Mouse (Mus musculus) embryonic stem cell, embryonic (primary cell): ENCODE data around the gene Grik4.

ENCODE experiments used
- CTCF ChIA-PET, 4 experiments: fragments of 300-600 bp in 2 of 4; fragments of 350-600 bp in 2 of 4; sonication (Branson Sonifier 250); formaldehyde crosslinking; loops; one replicate each; lab custom pipeline; 2022; ENCODE audit warnings: inconsistent platforms in 2 of 4; lab: Charles Lee
- POLR2A ChIA-PET, 4 experiments: fragments of 300-600 bp in 2 of 4; fragments of 350-600 bp in 2 of 4; sonication (Branson Sonifier 250); formaldehyde crosslinking; loops; one replicate each; lab custom pipeline; 2022; ENCODE audit warnings: antibody characterized with exemption in 4 of 4, inconsistent platforms in 1 of 4; lab: Charles Lee

Gene Grik4

DNA sequence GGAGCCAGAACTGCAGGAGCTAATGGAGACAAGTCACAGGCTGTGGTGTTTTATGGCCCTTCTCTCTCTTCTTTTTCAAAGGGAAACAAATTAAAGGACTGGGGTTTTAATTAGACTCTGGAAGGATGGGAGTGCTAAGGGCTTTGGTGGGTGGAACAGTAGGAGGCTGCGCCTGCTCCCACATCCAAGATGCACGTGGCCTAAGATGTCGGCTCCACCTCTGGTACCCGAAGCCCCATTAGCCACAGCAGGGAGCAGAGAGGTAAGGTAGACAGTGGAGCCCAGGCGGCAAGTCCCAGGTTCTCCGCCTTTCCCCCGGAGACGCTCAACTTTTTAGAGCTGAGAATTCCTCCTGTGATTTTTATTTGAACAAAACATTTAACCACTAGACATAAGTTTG is 166.4 kb downstream of the Grik4 start:
- POLR2A ChIA-PET: interaction anchor here in 2 of 4 experiments (1.3 to 1.6 kb wide), 2 partner anchors 19 to 167 kb away, joined by 4 read pairs; partner anchors contain the start of gene Grik4 (in 1 of the 2)
- CTCF ChIA-PET: interaction anchor here in 1 of 4 experiments (0.6 kb wide), 1 partner anchor 238 kb away, joined by 4 read pairs; no protein-coding TSS in a partner anchor

DNA sequence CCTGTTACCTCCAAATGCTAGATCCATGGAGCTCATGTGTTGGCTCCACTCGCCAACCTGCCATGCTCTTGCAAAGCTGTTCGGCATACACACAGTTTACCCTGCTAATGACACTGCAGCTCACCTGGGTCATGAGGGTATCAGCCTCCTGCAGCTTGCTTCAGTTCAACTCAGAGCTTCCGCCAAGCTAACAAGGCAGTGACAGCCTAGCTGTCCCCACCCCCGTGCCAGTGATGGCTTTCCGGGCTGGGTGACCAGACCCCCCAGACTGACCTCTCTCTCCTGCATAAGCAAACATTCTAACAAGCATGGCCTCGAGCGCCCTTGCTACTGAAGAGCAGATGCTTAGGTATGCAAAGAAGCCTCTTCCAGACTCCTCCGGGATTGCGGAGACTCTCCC is 167.5 kb downstream of the Grik4 start:
- ChIA-PET POLR2A (interaction anchor here in 2 of 4 experiments (0.6 to 1.6 kb wide), 5 partner anchors 18 to 168 kb away, joined by 3 to 4 read pairs (median 4); partner anchors contain the start of gene Grik4 (in 1 of the 2)), CTCF (interaction anchor here in 2 of 4 experiments (1.2 to 1.3 kb wide), 2 partner anchors 18 to 168 kb away, joined by 3 to 6 read pairs; partner anchors contain the start of gene Grik4 (in 1 of the 2))

DNA sequence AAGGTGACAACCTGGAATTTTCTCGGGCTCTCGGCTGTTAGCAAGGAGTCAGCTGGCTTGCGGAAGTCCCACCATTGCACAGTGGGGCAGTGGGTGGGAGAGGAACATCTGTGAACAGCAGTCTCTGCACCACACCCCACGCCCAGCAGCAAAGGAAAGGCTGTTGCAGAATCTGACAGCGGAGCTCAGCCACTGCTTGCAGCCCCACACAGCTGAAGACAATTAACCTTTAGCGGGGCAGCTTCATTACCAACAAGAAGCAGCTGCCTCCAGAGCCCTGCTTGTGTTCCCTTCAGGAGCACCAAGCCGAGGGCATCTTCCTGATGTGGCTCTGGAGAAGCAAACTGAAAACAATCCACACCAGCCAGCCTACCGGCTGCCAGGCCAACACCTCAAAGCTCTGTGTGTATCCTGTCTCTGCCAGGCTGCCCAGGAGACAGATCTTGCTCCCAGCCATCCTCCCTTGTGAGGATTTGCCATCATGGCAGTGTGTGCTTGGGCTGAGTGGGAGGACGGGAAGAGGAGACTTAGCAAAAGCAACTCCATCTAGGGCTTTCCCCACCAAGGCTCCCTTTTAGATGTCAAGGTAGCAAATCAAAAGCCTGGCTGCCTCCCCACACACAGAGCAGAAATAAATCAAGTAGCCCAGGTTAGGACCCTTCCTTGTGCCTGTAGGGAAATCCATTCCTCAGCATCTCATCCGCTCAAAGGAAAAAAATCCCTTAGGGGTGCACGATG is 179.3 kb downstream of the Grik4 start:
- ChIA-PET POLR2A (interaction anchor here in 2 of 4 experiments (0.6 to 1.7 kb wide), 6 partner anchors 9 to 114 kb away, joined by 3 to 7 read pairs (median 3); no protein-coding TSS in a partner anchor), CTCF (interaction anchor here in 3 of 4 experiments (0.6 to 1.7 kb wide), 3 partner anchors 18 to 180 kb away, joined by 4 to 6 read pairs (median 6); partner anchors contain the start of gene Grik4 (in 1 of the 3))

DNA sequence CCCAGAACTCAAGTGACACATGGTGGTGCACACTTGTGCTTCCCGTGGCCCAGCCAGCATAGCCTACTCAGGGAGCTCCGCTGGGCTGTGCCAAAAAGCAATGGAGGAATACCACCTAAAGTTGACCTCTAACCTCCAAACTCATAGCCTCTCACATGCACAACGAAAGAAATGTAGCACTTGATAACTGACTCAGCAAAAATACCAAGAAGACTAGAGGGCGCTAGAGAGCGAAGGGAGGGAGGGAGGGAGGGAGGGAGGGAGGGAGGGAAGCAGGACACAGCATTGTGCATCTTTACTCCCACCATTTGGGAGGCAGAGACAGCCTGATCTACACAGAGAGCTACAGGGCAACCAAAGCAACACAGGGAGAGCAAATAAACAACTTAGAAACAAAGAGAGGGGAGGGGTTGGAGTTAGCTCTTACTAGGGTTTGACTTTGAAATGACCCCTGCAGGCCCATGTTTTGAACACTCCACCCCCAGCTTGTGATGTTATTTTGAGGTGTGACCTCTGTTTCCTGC is 185.5 kb downstream of the Grik4 start:
- CTCF ChIA-PET: interaction anchor here (0.6 to 3.9 kb wide), 16 partner anchors 8 to 451 kb away, joined by 3 to 22 read pairs (median 4); partner anchors contain the start of genes Grik4 (in 3 of the 4) and Pou2f3 (in 1 of the 4)
- POLR2A ChIA-PET: interaction anchor here in 3 of 4 experiments (0.5 to 1.5 kb wide), 21 partner anchors 10 to 544 kb away, joined by 3 to 8 read pairs (median 3); partner anchors contain the start of gene Grik4 (in 1 of the 3)

DNA sequence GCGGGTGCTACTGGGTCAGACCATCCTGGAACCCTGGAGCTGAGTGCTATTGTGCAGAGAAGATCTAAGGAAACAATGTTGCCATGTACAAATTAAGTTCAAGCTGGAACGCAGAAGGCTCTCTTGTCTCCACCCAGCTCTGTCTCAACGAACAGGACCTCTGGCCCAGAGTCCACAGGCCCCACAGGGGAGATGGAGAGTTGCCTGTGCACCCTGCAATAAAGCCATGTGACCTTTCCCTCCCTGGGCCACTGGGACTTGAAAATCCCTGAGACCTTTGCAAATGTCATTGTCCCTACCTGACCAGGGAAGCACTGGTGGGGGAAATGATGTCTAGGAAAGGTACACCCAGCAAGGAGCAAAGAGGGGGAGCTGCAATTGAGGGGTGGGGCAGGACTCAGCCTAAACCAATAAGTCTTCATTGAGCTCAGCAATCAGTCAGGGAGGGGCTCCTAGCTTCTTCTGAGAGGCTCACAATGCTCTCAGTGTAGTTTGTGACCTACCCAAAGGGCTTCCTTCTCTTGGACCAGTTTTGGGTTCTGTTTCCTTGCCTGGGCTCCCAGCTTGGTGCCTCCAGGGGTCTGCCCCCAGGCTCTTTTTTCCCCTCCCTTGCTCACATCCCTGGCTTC is 187.2 kb downstream of the Grik4 start:
- POLR2A ChIA-PET: interaction anchor here in 3 of 4 experiments (0.6 to 2.1 kb wide), 9 partner anchors 9 to 534 kb away, joined by 3 to 8 read pairs (median 3); partner anchors contain the start of gene Grik4 (in 1 of the 3)
- CTCF ChIA-PET: interaction anchor here in 2 of 4 experiments (0.7 to 3.9 kb wide), 4 partner anchors 31 to 187 kb away, joined by 3 to 22 read pairs (median 10); partner anchors contain the start of gene Grik4 (in 2 of the 2)

DNA sequence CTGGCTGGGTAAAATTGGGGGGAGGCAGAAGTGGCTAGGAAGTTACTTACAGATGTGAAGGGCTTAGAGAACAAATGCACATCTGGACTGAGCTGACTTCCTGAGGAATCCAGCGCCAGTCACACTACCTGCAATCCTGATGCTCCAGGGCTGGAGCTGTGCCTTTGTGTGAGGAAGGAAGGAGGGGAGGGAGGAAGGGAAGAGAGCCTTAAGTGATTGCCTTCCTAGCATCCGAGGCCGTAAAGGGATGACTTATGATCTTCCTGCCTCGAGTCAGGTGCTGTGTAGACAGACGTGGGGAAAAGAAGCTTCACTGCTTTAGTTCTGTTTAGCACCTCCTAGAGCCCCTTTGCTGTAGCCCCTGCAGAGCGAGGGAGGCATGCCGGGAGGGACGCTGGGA is 189.6 kb downstream of the Grik4 start:
- ChIA-PET CTCF (interaction anchor here in 2 of 4 experiments (0.5 to 1.7 kb wide), 3 partner anchors 190 to 737 kb away, joined by 3 to 7 read pairs (median 7); partner anchors contain the start of gene Grik4 (in 1 of the 2)), POLR2A (interaction anchor here in 1 of 4 experiments (0.6 to 1.4 kb wide), 3 partner anchors 105 to 233 kb away, joined by 3 read pairs; no protein-coding TSS in a partner anchor)

DNA sequence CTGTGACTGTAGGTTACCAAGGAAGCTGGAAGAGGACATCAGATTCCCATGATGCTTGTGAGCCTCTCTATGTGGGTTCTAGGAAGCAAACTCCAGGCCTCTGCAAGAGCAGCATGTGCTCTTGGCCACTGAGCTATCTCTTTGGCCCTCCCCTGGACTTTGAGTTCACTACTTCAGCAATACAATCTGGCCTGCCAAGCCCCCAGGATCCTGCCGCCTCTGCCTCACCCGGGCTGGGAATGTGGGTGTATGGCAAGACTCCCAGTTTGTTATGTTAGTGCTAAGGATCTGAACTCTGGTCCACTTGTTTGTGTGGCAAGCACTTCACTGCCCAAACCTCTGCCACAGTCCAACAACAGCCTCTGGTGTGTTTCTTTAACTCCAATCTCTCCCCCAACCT is 193.1 kb downstream of the Grik4 start:
- POLR2A ChIA-PET: no interaction called here
- CTCF ChIA-PET: no interaction called here

DNA sequence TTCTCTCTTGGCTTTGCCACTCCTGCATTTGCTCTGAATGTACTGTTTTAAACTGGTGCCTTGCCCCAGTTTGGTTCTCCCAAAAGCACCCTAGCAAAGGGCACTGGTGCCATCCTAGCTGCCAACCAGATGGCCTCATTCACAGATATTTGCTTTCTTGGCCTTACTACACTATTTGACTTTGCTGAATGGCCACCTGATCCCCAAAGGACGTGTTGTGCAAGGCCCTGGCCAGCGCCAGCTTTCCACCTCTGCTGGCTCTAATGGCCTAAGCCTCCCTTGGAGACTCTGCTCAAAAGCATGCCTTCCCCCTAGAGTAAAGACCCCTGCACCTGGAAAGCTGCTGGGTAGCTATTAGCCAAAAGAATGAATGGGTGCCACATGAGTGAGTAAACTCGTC is 194.1 kb downstream of the Grik4 start:
- ChIA-PET POLR2A (interaction anchor here in 1 of 4 experiments (0.6 to 1.1 kb wide), 2 partner anchors 10 to 483 kb away, joined by 3 read pairs; no protein-coding TSS in a partner anchor), CTCF (interaction anchor here in 1 of 4 experiments (1.5 kb wide), 1 partner anchor 194 kb away, joined by 3 read pairs; the partner anchor contains the start of gene Grik4)

DNA sequence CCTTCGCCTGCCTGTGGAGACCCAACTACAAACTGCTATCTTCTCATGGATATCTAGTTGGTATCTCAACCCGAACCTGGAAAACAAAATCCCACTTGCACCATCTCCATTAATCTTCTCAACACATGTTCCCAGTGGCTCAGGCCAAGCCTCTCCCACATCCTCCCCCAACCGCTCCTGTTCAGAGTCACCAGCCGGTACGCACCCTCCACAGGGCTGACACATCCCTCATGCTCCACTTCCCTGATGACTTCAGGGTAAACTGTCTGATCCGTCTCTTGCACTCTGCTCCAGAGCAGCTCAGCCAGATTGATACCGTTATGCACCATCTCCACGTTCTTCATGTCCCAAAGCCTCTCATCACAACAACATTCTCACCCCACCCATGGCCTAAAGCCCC is 198.3 kb downstream of the Grik4 start:
- ChIA-PET CTCF (interaction anchor here in 3 of 4 experiments (1.1 to 1.4 kb wide), 3 partner anchors 199 kb away, joined by 3 to 5 read pairs (median 3); partner anchors contain the start of gene Grik4 (in 2 of the 3)), POLR2A (no interaction called here)

DNA sequence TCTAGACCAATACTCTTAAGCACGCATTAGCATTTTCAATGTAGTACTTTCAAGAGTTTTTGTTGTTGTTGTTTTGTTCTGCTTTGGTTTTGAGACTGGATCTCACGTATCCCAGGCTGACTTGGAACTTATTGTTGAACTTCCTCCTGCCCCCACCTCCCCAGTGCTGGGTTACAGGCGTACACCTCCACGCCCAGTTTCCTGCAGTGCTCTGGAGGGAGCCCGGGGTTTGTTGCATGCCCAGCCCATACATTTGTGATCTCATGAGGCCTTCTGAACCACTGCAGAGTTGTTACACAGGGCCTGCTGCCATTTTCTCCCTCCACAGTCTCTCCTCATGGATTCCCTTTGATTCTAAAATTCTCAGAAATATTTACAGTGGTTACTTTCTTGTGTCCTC is 201.9 kb downstream of the Grik4 start:
- ChIA-PET CTCF (no interaction called here), POLR2A (no interaction called here)

DNA sequence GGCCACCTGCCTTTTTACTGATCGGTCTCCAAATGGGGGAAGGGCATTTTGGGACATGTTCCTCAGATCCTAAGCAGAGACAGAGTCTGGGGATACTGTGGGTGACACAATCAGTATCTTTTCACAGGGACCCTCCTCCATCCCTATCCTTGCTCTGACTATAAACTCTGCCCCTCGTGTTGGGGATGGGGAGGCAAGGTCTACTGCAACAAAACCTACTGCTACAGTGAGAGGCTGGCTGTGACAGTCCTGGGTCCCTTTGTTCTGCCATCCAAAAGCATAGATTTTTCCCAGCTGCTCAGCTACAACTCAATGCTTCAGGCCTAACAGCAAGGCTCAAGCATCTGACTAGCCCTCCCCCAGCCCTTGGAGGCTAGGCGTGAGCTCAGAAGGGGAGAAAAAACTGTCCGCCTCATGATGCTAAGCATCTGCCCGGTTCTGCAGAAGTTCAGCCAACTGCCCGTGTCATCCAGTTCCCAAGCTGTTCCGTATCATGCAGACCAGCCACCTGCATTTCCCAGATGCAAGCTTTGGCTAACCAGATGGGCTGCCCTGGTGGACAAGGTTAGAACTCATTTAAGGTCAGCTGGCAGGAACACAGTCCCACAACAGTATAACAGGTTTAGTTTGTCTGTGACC is 207.5 kb downstream of the Grik4 start:
- ChIA-PET CTCF (no interaction called here), POLR2A (interaction anchor here in 1 of 4 experiments (1.9 kb wide), 1 partner anchor 10 kb away, joined by 4 read pairs; no protein-coding TSS in a partner anchor)

DNA sequence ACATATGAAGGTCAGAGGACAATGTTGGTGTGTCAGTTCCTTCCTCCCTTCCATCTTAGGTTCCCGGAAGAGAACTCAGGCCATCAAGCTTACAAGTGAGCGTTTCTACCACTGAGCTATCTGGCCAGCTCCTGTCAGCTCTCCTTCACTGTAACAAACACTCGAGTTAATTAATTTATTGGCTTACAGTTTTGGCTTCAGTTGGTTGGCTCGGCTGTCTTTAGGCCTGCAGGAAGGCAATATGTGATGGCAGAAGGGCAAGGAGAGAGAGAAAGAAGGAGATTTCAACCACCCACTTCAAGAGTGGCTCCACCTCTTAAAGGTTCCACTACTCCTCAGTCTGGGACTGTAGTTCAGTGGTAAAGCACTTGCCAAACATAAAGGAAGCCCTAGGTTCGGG is 209.2 kb downstream of the Grik4 start:
- CTCF ChIA-PET: no interaction called here
- POLR2A ChIA-PET: interaction anchor here in 1 of 4 experiments (0.6 kb wide), 1 partner anchor 152 kb away, joined by 3 read pairs; no protein-coding TSS in a partner anchor

DNA sequence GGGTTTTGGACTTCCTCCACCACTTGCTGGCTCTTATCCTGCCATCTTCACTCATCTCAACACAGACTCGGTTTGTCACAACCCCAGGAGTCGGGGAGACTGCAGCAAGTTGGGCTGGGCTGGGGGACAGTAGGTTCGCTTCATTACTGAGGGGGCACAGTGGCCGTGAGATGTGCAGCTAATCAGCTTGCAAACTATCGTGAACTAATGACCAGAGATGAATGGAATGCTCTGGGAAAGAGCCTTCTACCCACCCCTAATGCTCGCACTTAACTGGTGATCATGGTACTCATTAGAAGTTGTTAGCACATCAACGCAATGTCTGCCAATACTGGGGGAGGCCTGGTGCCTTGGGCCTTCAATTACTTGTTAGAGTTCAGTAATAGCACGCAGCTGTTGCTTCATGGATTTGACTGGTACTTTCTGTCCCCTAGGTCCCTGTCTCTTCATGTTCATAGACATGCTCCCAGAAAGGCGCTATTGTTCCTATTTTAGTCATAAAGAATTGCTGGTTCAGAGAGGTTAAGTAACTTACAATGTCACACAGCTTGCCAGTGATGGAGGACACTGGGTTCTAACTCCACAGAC is 211.5 kb downstream of the Grik4 start:
- ChIA-PET CTCF (no interaction called here), POLR2A (no interaction called here)

DNA sequence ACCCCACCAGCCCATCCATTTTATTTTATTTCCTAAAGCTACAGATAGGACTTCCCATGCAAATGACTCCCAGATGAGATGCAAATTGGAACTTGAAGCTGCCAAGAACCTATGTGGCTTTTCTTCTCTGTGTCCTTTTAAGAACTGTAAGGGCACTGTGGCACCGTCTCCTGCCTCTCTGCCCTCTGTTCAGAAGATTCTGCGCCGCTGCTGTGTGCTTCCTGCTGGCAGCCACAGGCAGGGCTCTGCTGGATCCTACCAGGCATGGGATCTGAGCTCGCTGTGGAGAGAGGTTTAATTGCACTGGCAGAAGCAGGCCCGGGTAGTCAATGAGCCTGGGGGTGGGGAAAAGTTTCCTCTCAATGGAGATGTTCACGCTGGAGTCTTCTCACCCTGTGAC is 215.8 kb downstream of the Grik4 start:
- ChIA-PET POLR2A (interaction anchor here in 3 of 4 experiments (0.5 to 1.5 kb wide), 4 partner anchors 12 to 216 kb away, joined by 3 to 6 read pairs (median 6); partner anchors contain the start of gene Grik4 (in 1 of the 3)), CTCF (interaction anchor here in 1 of 4 experiments (0.5 kb wide), 1 partner anchor 510 kb away, joined by 3 read pairs; no protein-coding TSS in a partner anchor)

DNA sequence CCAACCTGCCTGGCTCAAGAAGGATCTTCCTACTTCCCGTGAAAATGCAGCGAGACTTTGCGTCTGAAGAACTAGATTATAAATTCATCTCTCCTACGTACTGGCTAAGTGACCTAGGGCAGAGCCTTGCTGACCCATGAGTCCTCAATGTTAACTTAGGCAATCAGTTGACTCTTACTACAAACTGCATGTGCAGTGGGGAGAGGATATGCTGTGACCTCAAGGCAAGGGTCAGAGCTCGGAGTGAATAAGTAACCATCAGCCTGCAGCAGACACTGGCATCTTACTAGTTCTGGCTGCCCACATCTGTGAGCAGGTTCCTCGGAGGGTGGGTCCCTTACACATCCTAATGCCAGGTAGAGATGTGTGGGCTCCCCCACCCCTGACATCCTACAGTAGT is 216.6 kb downstream of the Grik4 start:
- ChIA-PET POLR2A (interaction anchor here in 1 of 4 experiments (1.5 kb wide), 1 partner anchor 217 kb away, joined by 6 read pairs; the partner anchor contains the start of gene Grik4), CTCF (no interaction called here)

DNA sequence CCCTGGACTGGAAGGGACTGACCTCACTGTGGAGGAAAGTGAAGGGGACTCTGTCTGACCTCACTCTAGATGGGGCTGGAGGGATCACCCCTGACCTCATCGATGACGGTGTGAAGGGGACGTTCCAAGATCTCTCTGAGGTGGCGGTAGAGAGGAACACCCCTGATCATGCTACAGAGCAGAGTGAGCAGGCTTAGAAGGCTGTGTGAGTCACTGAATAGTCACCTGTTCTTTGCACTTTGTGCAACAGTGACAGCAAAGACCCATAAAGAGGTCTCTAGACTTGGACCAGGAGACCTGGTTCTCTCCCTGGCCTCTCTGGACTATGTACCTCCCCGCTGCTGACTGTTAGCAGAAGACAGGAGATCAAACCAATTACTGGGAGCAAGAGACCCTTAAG is 217.1 kb downstream of the Grik4 start:
- ChIA-PET CTCF (no interaction called here), POLR2A (interaction anchor here in 1 of 4 experiments (1.5 kb wide), 1 partner anchor 218 kb away, joined by 6 read pairs; the partner anchor contains the start of gene Grik4)

DNA sequence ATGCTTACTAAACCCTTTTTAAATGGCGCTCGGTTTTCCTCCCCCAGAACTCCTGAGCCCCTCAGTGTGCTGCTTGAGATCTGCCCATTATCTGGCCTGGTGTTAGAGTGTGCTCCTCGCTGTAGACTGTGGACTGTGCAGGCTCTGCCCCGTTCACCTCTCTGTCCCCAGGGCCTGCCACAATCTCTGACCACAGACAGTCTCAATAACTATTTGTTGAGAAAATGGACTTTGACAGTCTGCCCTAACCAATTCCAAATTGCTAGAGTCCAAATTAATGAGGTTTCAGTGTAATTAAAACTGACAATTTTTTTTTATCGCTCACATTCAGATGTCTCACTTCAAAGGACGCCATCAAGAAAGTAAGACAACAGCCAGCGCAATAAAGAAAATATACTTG is 220.2 kb downstream of the Grik4 start:
- ChIA-PET POLR2A (no interaction called here), CTCF (no interaction called here)
